Mouse (Mus musculus): ENCODE results near the gene Rnf41. TPM values are rescaled to one million over a fixed set of nuclear protein-coding genes. Genes with fewer than 3 reads are reported as not detected.

Gene Rnf41
- polyA plus RNA-seq, 1 experiment from 2014 or later, result 34.3 TPM

DNA sequence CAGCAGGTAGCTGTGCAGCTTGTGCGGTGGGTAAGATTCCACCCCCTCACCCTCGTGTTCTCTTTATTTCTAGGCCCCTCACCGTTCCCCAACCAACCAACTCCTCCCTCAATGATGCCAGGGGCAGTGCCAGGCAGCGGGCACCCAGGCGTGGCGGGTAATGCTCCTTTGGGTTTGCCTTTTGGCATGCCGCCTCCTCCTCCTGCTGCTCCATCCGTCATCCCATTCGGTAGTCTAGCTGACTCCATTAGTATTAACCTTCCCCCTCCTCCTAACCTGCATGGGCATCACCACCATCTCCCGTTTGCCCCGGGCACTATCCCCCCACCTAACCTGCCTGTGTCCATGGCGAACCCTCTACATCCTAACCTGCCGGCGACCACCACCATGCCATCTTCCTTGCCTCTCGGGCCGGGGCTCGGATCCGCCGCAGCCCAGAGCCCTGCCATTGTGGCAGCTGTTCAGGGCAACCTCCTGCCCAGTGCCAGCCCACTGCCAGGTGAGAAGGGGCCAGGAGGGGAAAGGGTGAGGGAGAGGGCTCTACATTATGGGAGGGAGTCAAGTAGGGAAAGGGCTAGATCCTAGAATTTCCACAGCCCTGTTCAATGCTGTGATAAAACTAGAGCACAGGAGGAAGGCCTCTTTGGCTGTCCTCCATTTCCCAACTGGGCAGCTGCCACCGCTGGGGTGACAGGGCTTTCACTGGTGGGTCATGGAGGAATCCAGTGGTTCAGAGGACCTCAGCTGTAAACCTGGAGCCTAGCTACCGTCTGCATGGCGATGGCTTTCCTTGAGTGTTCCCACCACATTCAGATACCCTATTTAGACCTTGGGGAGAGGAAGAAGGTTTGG lies 76.6 kb downstream of the Rnf41 start:
- no peak overlapping the region for H3K4me3 ChIP-seq (ENCODE audit: low read depth, low read length)
- WGBS, result 92% methylated on average over 22 of the region's 22 CpGs
- H3K4me1 ChIP-seq (ENCODE audit: control insufficient read depth, insufficient read depth, low read length), result peaks cover 3% of the 10 kb centered on the region; the same call in 1 of the 2 replicates
- H3K36me3 ChIP-seq (ENCODE audit: control insufficient read depth, insufficient read depth, low read length), result peaks cover 53% of the 10 kb centered on the region
- DNase-seq (ENCODE audit: low spot score), result no peak
- no peak overlapping the region for H3K4me2 ChIP-seq (ENCODE audit: low read depth, severe bottlenecking)
- no peak overlapping the region for H3K27ac ChIP-seq (replicated peaks; ENCODE audit: low read depth, low read length)
- no peak for ATAC-seq (ENCODE audit: insufficient number of reproducible peaks, low FRiP score, low TSS enrichment, low read depth)
- no peaks in the 10 kb centered on the region for H3K27me3 ChIP-seq (ENCODE audit: control insufficient read depth, insufficient read depth, low read length)
- no peak overlapping the region for H3K9ac ChIP-seq (ENCODE audit: low read length)
- H3K9me3 ChIP-seq (ENCODE audit: control insufficient read depth, low read length), result no peaks in the 10 kb centered on the region

- no peak overlapping the region for H3K4me3 ChIP-seq (ENCODE audit: low read depth, low read length)
- no peak overlapping the region for H3K4me2 ChIP-seq (ENCODE audit: low read depth, severe bottlenecking)
- ATAC-seq (ENCODE audit: insufficient number of reproducible peaks, low FRiP score, low TSS enrichment, low read depth), result no peak
- H3K27ac ChIP-seq (replicated peaks; ENCODE audit: low read depth, low read length), result no peak overlapping the region
- peaks cover 3% of the 10 kb centered on the region; the same call in 1 of the 2 replicates for H3K4me1 ChIP-seq (ENCODE audit: control insufficient read depth, insufficient read depth, low read length)
- no peak for DNase-seq (ENCODE audit: low spot score)
- H3K27me3 ChIP-seq (ENCODE audit: control insufficient read depth, insufficient read depth, low read length), result no peaks in the 10 kb centered on the region
- peaks cover 46% of the 10 kb centered on the region for H3K36me3 ChIP-seq (ENCODE audit: control insufficient read depth, insufficient read depth, low read length)
- 85% methylated on average over 4 of the region's 4 CpGs for WGBS
- H3K9me3 ChIP-seq (ENCODE audit: control insufficient read depth, low read length), result no peaks in the 10 kb centered on the region
- no peak overlapping the region for H3K9ac ChIP-seq (ENCODE audit: low read length)
These were observed 77.3 kb downstream of the Rnf41 start for GRCm38 (mm10) chr10:128488776-128489175.

DNA sequence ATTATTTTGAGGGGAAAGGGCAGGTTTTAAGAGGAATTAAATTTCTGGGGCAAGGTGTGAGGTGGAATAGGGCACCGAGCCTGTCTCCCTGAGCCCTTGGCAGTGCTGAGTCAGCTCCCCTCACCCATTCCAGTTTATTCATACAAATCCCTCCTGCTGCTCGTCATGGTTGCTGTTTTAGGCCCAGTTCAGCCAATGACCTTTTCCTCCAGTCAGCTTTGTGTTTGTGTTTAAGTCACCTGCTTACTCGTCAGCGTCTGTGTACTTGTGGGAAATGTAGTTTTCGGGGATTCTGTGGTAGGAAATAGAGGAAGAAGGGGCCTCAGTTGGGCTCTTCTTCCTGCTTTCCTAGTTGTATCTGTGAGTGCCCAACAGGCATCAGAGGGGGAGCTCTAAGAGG lies 77.9 kb downstream of the Rnf41 start:
- Histone ChIP-seq H3K4me1 (ENCODE audit: control insufficient read depth, insufficient read depth, low read length) (peaks cover 3% of the 10 kb centered on the region; the same call in 1 of the 2 replicates), H3K4me3 (ENCODE audit: low read depth, low read length) (no peak overlapping the region), H3K9ac (ENCODE audit: low read length) (no peak overlapping the region), H3K4me2 (ENCODE audit: low read depth, severe bottlenecking) (no peak overlapping the region), H3K36me3 (ENCODE audit: control insufficient read depth, insufficient read depth, low read length) (peaks cover 40% of the 10 kb centered on the region), H3K27ac (replicated peaks; ENCODE audit: low read depth, low read length) (no peak overlapping the region), H3K27me3 (ENCODE audit: control insufficient read depth, insufficient read depth, low read length) (no peaks in the 10 kb centered on the region), H3K9me3 (ENCODE audit: control insufficient read depth, low read length) (no peaks in the 10 kb centered on the region)
- ATAC-seq (ENCODE audit: insufficient number of reproducible peaks, low FRiP score, low TSS enrichment, low read depth) (no peak), DNase-seq (ENCODE audit: low spot score) (no peak)
- WGBS, result 74% methylated on average over 5 of the region's 5 CpGs

DNA sequence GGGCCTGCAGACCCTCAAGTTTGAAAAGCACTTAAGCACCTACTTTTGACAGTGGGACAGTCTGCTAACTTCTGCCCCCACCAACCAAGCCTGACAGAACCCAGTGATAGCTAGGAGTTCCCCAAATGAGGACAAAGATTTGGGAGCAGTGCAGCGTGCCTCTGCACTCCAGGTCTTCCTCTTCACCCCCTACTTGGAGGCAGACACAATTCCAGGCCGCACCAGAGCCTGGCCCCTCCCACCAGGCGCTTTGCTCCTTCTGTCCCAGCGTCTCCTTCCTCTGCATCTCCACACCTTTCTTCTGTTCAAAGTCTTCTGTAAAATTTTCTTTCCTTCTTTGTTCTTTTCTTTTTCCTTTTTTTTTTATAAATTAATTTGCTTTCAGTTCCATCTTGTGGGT lies 78.3 kb downstream of the Rnf41 start:
- H3K4me2 ChIP-seq (ENCODE audit: low read depth, severe bottlenecking), result no peak overlapping the region
- no peak overlapping the region for H3K4me3 ChIP-seq (ENCODE audit: low read depth, low read length)
- ATAC-seq (ENCODE audit: insufficient number of reproducible peaks, low FRiP score, low TSS enrichment, low read depth), result no peak
- WGBS, result 59% methylated on average over 4 of the region's 4 CpGs
- peaks cover 5% of the 10 kb centered on the region for H3K4me1 ChIP-seq (ENCODE audit: control insufficient read depth, insufficient read depth, low read length)
- H3K27ac ChIP-seq (replicated peaks; ENCODE audit: low read depth, low read length), result no peak overlapping the region
- DNase-seq (ENCODE audit: low spot score), result no peak
- H3K9me3 ChIP-seq (ENCODE audit: control insufficient read depth, low read length), result no peaks in the 10 kb centered on the region
- peaks cover 40% of the 10 kb centered on the region for H3K36me3 ChIP-seq (ENCODE audit: control insufficient read depth, insufficient read depth, low read length)
- H3K27me3 ChIP-seq (ENCODE audit: control insufficient read depth, insufficient read depth, low read length), result no peaks in the 10 kb centered on the region
- no peak overlapping the region for H3K9ac ChIP-seq (ENCODE audit: low read length)

DNA sequence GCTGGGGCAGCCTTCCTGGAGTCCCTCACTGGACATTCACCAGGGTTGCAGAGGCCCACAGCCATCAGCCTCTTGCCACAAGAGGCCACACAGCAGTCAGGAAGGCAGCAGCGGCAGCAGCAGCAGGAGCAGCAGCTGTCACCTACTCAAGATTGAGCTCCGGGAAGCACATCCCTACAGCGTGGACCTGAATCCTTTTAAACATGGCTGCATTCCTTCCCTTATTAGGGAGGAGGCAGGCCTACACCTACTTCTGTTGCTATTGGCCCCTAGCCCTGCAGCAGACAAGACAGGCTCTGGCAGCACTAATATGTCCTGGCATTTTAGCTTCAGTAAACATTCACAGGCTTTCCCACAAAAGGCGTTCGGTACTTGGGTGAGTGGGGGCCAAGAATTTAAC lies 78.8 kb downstream of the Rnf41 start:
- H3K9ac ChIP-seq (ENCODE audit: low read length), result no peak overlapping the region

DNA sequence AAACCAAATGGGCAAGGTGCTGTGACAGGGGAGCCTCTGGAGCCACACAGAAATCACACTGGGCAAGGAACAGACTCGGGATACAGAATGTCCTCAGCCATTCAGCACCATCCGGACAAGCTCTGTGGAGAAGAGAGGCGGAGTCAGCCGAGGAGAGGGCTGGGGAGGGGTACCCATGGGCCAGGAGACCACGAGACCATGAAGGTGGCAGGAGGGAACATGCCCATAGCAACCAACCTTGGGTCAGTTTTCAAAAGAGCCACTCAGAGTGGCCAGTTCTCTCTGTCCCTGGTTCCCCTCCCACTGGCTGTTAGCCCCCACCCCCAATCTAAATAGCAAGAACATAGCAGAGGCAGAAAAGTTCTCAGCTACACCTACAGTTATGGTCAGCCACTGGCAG lies 79.5 kb downstream of the Rnf41 start:
- ATAC-seq (ENCODE audit: insufficient number of reproducible peaks, low FRiP score, low TSS enrichment, low read depth) (no peak), DNase-seq (ENCODE audit: low spot score) (no peak)
- Histone ChIP-seq H3K36me3 (ENCODE audit: control insufficient read depth, insufficient read depth, low read length) (peaks cover 35% of the 10 kb centered on the region), H3K4me2 (ENCODE audit: low read depth, severe bottlenecking) (no peak overlapping the region), H3K27ac (replicated peaks; ENCODE audit: low read depth, low read length) (no peak overlapping the region), H3K4me1 (ENCODE audit: control insufficient read depth, insufficient read depth, low read length) (peaks cover 11% of the 10 kb centered on the region), H3K27me3 (ENCODE audit: control insufficient read depth, insufficient read depth, low read length) (no peaks in the 10 kb centered on the region), H3K9ac (ENCODE audit: low read length) (no peak overlapping the region; the same call in 1 of the 2 replicates), H3K9me3 (ENCODE audit: control insufficient read depth, low read length) (no peaks in the 10 kb centered on the region), H3K4me3 (ENCODE audit: low read depth, low read length) (no peak overlapping the region)
- 68% methylated on average over 5 of the region's 5 CpGs for WGBS

More for the DNA sequence above, 78.8 kb downstream of the Rnf41 start:
- no peak overlapping the region for H3K4me3 ChIP-seq (ENCODE audit: low read depth, low read length)
- WGBS, result 81% methylated on average over 5 of the region's 5 CpGs
- H3K4me2 ChIP-seq (ENCODE audit: low read depth, severe bottlenecking), result no peak overlapping the region
- peaks cover 10% of the 10 kb centered on the region for H3K4me1 ChIP-seq (ENCODE audit: control insufficient read depth, insufficient read depth, low read length)
- H3K27me3 ChIP-seq (ENCODE audit: control insufficient read depth, insufficient read depth, low read length), result no peaks in the 10 kb centered on the region
- H3K9me3 ChIP-seq (ENCODE audit: control insufficient read depth, low read length), result no peaks in the 10 kb centered on the region
- ATAC-seq (ENCODE audit: insufficient number of reproducible peaks, low FRiP score, low TSS enrichment, low read depth) (no peak), DNase-seq (ENCODE audit: low spot score) (no peak)
- peaks cover 39% of the 10 kb centered on the region for H3K36me3 ChIP-seq (ENCODE audit: control insufficient read depth, insufficient read depth, low read length)
- H3K27ac ChIP-seq (replicated peaks; ENCODE audit: low read depth, low read length), result no peak overlapping the region

Small RNA genes within 50 kb of the gene (microRNA-seq; reads per million reads assigned to microRNA genes)
- gene Gm25361, result not detected
- gene Gm26308, result not detected
- gene Mir6914, result 1.8 reads per million
- not detected for gene Mir6915
- gene Mir8105, result 2.4 reads per million

Other genes starting within 250 kb of the Rnf41 start
- 25.2 and 29.8 TPM in 2 replicates for gene Rbms2, start 231.4 kb upstream of the Rnf41 start, polyA plus RNA-seq (2014; fragmentation: Nextera tagmentation; extraction: Ambion mirVana)
- 1.6 and 1.9 TPM in 2 replicates for gene Gls2, start 217.2 kb upstream of the Rnf41 start, polyA plus RNA-seq (2014; fragmentation: Nextera tagmentation; extraction: Ambion mirVana)
- 32.5 and 33.1 TPM in 2 replicates for gene Spryd4, start 199.8 kb upstream of the Rnf41 start, polyA plus RNA-seq (2014; fragmentation: Nextera tagmentation; extraction: Ambion mirVana)
- 0.32 and 0.41 TPM in 2 replicates for gene Mip, start 185.8 kb upstream of the Rnf41 start, polyA plus RNA-seq (2014; fragmentation: Nextera tagmentation; extraction: Ambion mirVana)
- 92.9 and 95.6 TPM in 2 replicates for gene Timeless, start 179.6 kb upstream of the Rnf41 start, polyA plus RNA-seq (2014; fragmentation: Nextera tagmentation; extraction: Ambion mirVana)
- 0.50 and 0.52 TPM in 2 replicates for gene Apon, start 157.6 kb upstream of the Rnf41 start, polyA plus RNA-seq (2014; fragmentation: Nextera tagmentation; extraction: Ambion mirVana)
- not detected in 2 replicates for gene Apof, start 143.0 kb upstream of the Rnf41 start, polyA plus RNA-seq (2014; fragmentation: Nextera tagmentation; extraction: Ambion mirVana)
- gene Stat2, start 141.1 kb upstream of the Rnf41 start, polyA plus RNA-seq (2014; fragmentation: Nextera tagmentation; extraction: Ambion mirVana), result 12.0 and 14.0 TPM in 2 replicates
- gene Il23a, start 112.9 kb upstream of the Rnf41 start, polyA plus RNA-seq (2014; fragmentation: Nextera tagmentation; extraction: Ambion mirVana), result not detected in 2 replicates
- gene Pan2, start 108.3 kb upstream of the Rnf41 start, polyA plus RNA-seq (2014; fragmentation: Nextera tagmentation; extraction: Ambion mirVana), result 37.5 and 38.7 TPM in 2 replicates
- 343 and 351 TPM in 2 replicates for gene Cnpy2, start 89.2 kb upstream of the Rnf41 start, polyA plus RNA-seq (2014; fragmentation: Nextera tagmentation; extraction: Ambion mirVana)
- 231 and 232 TPM in 2 replicates for gene Cs, start 73.9 kb upstream of the Rnf41 start, polyA plus RNA-seq (2014; fragmentation: Nextera tagmentation; extraction: Ambion mirVana)
- gene Coq10a, start 42.7 kb upstream of the Rnf41 start, polyA plus RNA-seq (2014; fragmentation: Nextera tagmentation; extraction: Ambion mirVana), result 8.5 and 11.0 TPM in 2 replicates
- gene Ankrd52, start 34.5 kb upstream of the Rnf41 start, polyA plus RNA-seq (2014; fragmentation: Nextera tagmentation; extraction: Ambion mirVana), result 12.0 and 12.8 TPM in 2 replicates
- 0.07 and 0.20 TPM in 2 replicates for gene Slc39a5, start 10.4 kb upstream of the Rnf41 start, polyA plus RNA-seq (2014; fragmentation: Nextera tagmentation; extraction: Ambion mirVana)
- gene Nabp2, start 165 bp upstream of the Rnf41 start, polyA plus RNA-seq (2014; fragmentation: Nextera tagmentation; extraction: Ambion mirVana), result 89.9 and 91.8 TPM in 2 replicates
- 96.5 and 105 TPM in 2 replicates for gene Smarcc2, start 47.6 kb downstream of the Rnf41 start, polyA plus RNA-seq (2014; fragmentation: Nextera tagmentation; extraction: Ambion mirVana)
- 656 and 696 TPM in 2 replicates for gene Myl6, start 82.5 kb downstream of the Rnf41 start, polyA plus RNA-seq (2014; fragmentation: Nextera tagmentation; extraction: Ambion mirVana)
- 3.1 and 4.4 TPM in 2 replicates for gene Myl6b, start 87.0 kb downstream of the Rnf41 start, polyA plus RNA-seq (2014; fragmentation: Nextera tagmentation; extraction: Ambion mirVana)
- 7.6 and 8.9 TPM in 2 replicates for gene Esyt1, start 114.2 kb downstream of the Rnf41 start, polyA plus RNA-seq (2014; fragmentation: Nextera tagmentation; extraction: Ambion mirVana)
- 15.3 and 19.4 TPM in 2 replicates for gene Zc3h10, start 136.1 kb downstream of the Rnf41 start, polyA plus RNA-seq (2014; fragmentation: Nextera tagmentation; extraction: Ambion mirVana)
- 4,010 and 4,046 TPM in 2 replicates for gene Rpl41, start 137.6 kb downstream of the Rnf41 start, polyA plus RNA-seq (2014; fragmentation: Nextera tagmentation; extraction: Ambion mirVana)
- 274 and 289 TPM in 2 replicates for gene Pa2g4, start 154.3 kb downstream of the Rnf41 start, polyA plus RNA-seq (2014; fragmentation: Nextera tagmentation; extraction: Ambion mirVana)
- gene Erbb3, start 178.0 kb downstream of the Rnf41 start, polyA plus RNA-seq (2014; fragmentation: Nextera tagmentation; extraction: Ambion mirVana), result 7.6 and 8.1 TPM in 2 replicates
- gene Rps26, start 215.1 kb downstream of the Rnf41 start, polyA plus RNA-seq (2014; fragmentation: Nextera tagmentation; extraction: Ambion mirVana), result 831 and 876 TPM in 2 replicates
- 3.2 and 3.4 TPM in 2 replicates for gene Ikzf4, start 234.3 kb downstream of the Rnf41 start, polyA plus RNA-seq (2014; fragmentation: Nextera tagmentation; extraction: Ambion mirVana)